Mouse (Mus musculus) heart, postnatal 0 days (tissue): ENCODE results near the gene Prcp.

Experiments used
- CTCF ChIP-seq: IDR thresholded peaks from 2 replicates; pipeline ENCODE4 v1.5.1; 2016; ENCODE audit warnings: antibody characterized with exemption, control low read depth, low read depth
- EP300 ChIP-seq: IDR thresholded peaks from 2 replicates; pipeline ENCODE4 v1.6.1; 2016; ENCODE audit warnings: antibody characterized with exemption, low read depth

- TF ChIP-seq CTCF (no peak), EP300 (no peak)
Measured at GRCm38 (mm10) chr7:92936747-92937146, 62.5 kb downstream of the Prcp start.
